Mouse (Mus musculus) heart, postnatal 0 days (tissue): ENCODE results near the gene Vsig10. TPM values are rescaled to one million over a fixed set of nuclear protein-coding genes. Genes with fewer than 3 reads are reported as not detected.
"Not testable (repeated sequence)": the region's sequence is repeated elsewhere in the genome, so short reads cannot be mapped to it uniquely, and the experiment has no call there.

Experiments used
- ATAC-seq: fragments of 200-750 bp; cut with Nextera tagmentation; 2 replicates; pipeline ENCODE4 v1.8.0; 2017; ENCODE audit warnings: low read depth, moderate number of reproducible peaks, moderate library complexity; ENCODE audit not compliant: insufficient read depth
- DNase-seq: peaks from one replicate; pipeline ENCODE4 v3.0.0-alpha.2; 2016; ENCODE audit warnings: low spot score
- H3K27ac ChIP-seq: fragments of 300-500 bp; sonication (generic); 2 replicates; pipeline ENCODE4 v1.5.1; 2014; ENCODE audit warnings: low read depth, mild to moderate bottlenecking
- H3K27me3 ChIP-seq: fragments of 300-500 bp; sonication (generic); 2 replicates; pipeline ENCODE4 v1.6.1; 2014; ENCODE audit warnings: low read length, mixed read lengths; ENCODE audit not compliant: control insufficient read depth, insufficient read depth
- H3K36me3 ChIP-seq: fragments of 300-500 bp; sonication (generic); replicated peaks from 2 replicates; pipeline ENCODE4 v1.6.1; 2014; ENCODE audit warnings: low read length, mixed read lengths; ENCODE audit not compliant: control insufficient read depth, insufficient read depth
- H3K4me1 ChIP-seq: fragments of 300-500 bp; sonication (generic); 2 replicates; pipeline ENCODE4 v1.6.1; 2014; ENCODE audit warnings: antibody characterized with exemption; ENCODE audit not compliant: control insufficient read depth, insufficient read depth
- H3K4me2 ChIP-seq: fragments of 300-500 bp; sonication (generic); 2 replicates; pipeline ENCODE4 v1.6.1; 2014; ENCODE audit warnings: low read depth, mild to moderate bottlenecking, low read length, moderate library complexity
- H3K4me3 ChIP-seq: fragments of 300-500 bp; sonication (generic); 2 replicates; pipeline ENCODE4 v1.5.1; 2014; ENCODE audit warnings: low read depth, low read length
- H3K9ac ChIP-seq: fragments of 300-500 bp; sonication (generic); replicated peaks from 2 replicates; pipeline ENCODE4 v1.6.1; 2014; ENCODE audit warnings: low read depth, low read length, mixed read lengths
- H3K9me3 ChIP-seq: fragments of 300-500 bp; sonication (generic); replicated peaks from 2 replicates; pipeline ENCODE4 v1.6.1; 2016; ENCODE audit warnings: low read length; ENCODE audit not compliant: control insufficient read depth
- CTCF ChIP-seq: IDR thresholded peaks from 2 replicates; pipeline ENCODE4 v1.5.1; 2016; ENCODE audit warnings: antibody characterized with exemption, control low read depth, low read depth
- EP300 ChIP-seq: IDR thresholded peaks from 2 replicates; pipeline ENCODE4 v1.6.1; 2016; ENCODE audit warnings: antibody characterized with exemption, low read depth
- WGBS: fragments of 180-500 bp; shearing (Covaris S2); extraction: QIAGEN DNeasy Blood & Tissue Kit; methylation state at CpG from one replicate; pipeline ENCODE4 v1.1.7; 2014; 5-methylcytosine and 5-hydroxymethylcytosine counted together
- polyA plus RNA-seq: library from polyadenylated mRNA; unstranded; fragments of >200 nt; fragmentation: Nextera tagmentation; extraction: Ambion mirVana; gene quantifications from 2 replicates; pipeline ENCODE4 v1.2.1, GENCODE M21; 2015
- total RNA-seq: library from RNA; depleted of rRNA; stranded (reverse); fragments of >200 nt; gene quantifications from 2 replicates; pipeline ENCODE4 v1.2.3, GENCODE M21; 2014; ENCODE audit warnings: low replicate concordance

The Vsig10 gene
- total and polyA plus RNA-seq, 2 experiments from 2014 or later: 7.2 to 11.6 TPM

DNA sequence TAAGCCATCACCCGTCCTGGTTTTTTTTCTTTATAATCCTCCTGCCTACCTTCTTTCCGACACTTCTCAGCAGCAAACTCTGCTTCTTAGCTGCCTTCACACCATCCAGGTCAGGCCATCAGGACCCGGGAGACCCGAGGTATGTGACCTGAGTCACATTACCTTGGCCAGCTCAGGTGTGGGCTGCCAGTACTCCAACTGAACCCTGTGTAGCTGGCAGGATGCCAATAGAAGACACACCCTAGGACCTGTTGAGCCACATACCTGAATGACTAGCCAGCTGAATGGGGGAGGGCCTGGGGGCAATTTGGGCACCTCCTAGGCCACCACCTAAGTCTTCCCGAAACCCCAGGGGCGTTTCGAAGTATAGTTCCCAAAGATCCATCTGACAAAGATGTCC, 11.6 kb downstream of the Vsig10 start:
- Histone ChIP-seq H3K4me2 (no peak overlapping the region), H3K36me3 (peaks cover 9% of the 10 kb centered on the region; the same call in 1 of the 2 replicates), H3K27me3 (no peaks in the 10 kb centered on the region), H3K27ac (no peak overlapping the region), H3K4me1 (no peaks in the 10 kb centered on the region), H3K4me3 (no peak overlapping the region), H3K9ac (no peak overlapping the region), H3K9me3 (no peaks in the 10 kb centered on the region)
- ATAC-seq (no peak), DNase-seq (no peak)
- WGBS: 89% methylated on average over 7 of the region's 7 CpGs
- TF ChIP-seq CTCF: no peak
- no peak for TF ChIP-seq EP300

DNA sequence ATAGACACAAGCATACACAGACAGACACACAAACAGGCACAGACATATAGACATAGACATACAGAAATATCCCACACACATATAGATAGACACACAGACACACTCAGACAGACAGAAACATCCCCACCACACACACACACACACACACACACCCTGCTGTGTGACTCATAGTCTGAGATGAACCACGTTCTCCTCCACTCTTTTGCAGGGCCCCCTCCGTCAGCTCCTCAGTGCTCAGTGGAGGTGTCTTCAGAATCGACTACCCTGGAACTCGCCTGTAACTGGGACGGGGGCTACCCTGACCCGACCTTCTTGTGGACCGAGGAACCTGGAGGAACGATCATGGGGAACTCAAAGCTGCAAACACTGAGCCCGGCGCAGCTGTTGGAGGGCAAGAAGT, 19.1 kb downstream of the Vsig10 start:
- DNase-seq (no peak), ATAC-seq (no peak)
- Histone ChIP-seq H3K36me3 (peaks cover 40% of the 10 kb centered on the region), H3K27me3 (no peaks in the 10 kb centered on the region), H3K9me3 (no peaks in the 10 kb centered on the region), H3K4me1 (no peaks in the 10 kb centered on the region), H3K9ac (no peak overlapping the region), H3K4me2 (no peak overlapping the region), H3K4me3 (no peak overlapping the region), H3K27ac (no peak overlapping the region)
- WGBS: 91% methylated on average over 10 of the region's 10 CpGs
- no peak for TF ChIP-seq EP300

DNA sequence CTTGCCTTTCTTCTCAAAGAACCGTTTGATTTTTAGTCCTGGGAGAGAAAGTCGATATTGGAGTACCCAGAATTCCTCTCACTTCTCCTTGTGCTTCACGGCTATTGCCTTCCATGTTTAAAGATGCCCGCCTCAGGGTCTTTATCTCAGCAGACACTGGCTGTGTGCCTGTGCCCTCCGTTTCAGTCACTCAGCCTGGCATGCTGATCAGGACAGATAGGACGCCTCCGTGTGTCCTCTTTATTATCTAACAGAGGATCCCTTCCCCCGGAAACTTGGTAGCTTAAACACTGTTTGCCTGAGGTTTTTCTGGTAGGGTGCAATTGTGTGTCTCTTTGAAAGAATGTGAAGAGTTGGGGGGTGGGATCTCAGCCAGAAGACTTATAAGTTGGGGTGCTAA, 19.6 kb downstream of the Vsig10 start:
- Histone ChIP-seq H3K9ac (no peak overlapping the region), H3K4me1 (no peaks in the 10 kb centered on the region), H3K4me3 (no peak overlapping the region), H3K27ac (no peak overlapping the region), H3K36me3 (peaks cover 42% of the 10 kb centered on the region), H3K27me3 (no peaks in the 10 kb centered on the region), H3K4me2 (no peak overlapping the region), H3K9me3 (no peaks in the 10 kb centered on the region)
- no peak for TF ChIP-seq EP300
- TF ChIP-seq CTCF: no peak
- no peak for DNase-seq
- ATAC-seq: no peak
- WGBS: 74% methylated on average over 8 of the region's 8 CpGs

DNA sequence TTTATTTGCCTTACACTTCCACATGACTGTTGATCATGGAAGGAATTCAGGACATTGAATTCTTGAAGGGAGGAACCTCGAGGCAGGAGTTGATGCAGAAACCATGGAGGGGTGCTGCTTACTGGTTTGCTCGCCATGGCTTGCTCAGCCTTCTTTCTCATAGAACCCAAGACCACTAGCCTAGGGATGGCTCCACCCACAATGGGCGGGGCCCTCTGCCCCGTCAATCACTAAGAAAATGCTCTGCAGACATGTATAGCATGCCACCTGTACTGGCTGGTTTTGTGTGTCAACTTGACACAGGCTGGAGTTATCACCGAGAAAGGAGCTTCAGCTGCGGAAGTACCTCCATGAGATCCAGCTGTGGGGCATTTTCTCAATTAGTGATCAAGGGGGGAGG, 21.2 kb downstream of the Vsig10 start:
- WGBS: 78% methylated on average over 6 of the region's 6 CpGs
- H3K4me1 ChIP-seq: no peaks in the 10 kb centered on the region
- no peak overlapping the region for H3K4me2 ChIP-seq
- no peak for TF ChIP-seq CTCF
- no peak for TF ChIP-seq EP300
- H3K27ac ChIP-seq: no peak overlapping the region
- no peak overlapping the region for H3K9ac ChIP-seq
- H3K9me3 ChIP-seq: no peaks in the 10 kb centered on the region
- no peak for DNase-seq
- no peaks in the 10 kb centered on the region for H3K27me3 ChIP-seq
- peaks cover 41% of the 10 kb centered on the region for H3K36me3 ChIP-seq
- ATAC-seq: no peak
- no peak overlapping the region for H3K4me3 ChIP-seq

DNA sequence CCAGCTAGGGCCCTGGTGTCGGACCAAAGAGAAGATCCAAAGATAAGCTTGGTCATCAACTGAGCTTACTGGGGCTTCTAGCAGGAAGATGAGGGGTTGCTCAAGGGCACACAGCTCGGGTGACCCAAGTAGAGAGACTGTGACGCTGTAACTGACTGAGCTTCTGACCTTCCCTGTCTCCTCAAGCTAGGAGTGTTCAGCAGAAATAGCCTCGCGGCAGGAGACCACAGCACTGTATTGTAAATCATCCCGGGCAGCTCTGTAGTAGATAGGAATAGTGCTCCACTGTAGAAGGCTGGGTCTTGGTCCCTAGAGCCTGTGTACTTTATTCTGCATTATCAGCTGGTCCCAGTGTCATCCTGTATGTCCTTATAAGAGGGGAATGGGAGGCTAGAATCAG, 23.0 kb downstream of the Vsig10 start:
- no peaks in the 10 kb centered on the region for H3K4me1 ChIP-seq
- no peak overlapping the region for H3K27ac ChIP-seq
- DNase-seq (no peak), ATAC-seq (no peak)
- WGBS: 71% methylated on average over 6 of the region's 6 CpGs
- no peaks in the 10 kb centered on the region for H3K27me3 ChIP-seq
- H3K9me3 ChIP-seq: no peaks in the 10 kb centered on the region
- TF ChIP-seq CTCF: no peak
- TF ChIP-seq EP300: no peak
- H3K9ac ChIP-seq: no peak overlapping the region
- peaks cover 27% of the 10 kb centered on the region for H3K36me3 ChIP-seq
- H3K4me3 ChIP-seq: no peak overlapping the region
- H3K4me2 ChIP-seq: no peak overlapping the region

DNA sequence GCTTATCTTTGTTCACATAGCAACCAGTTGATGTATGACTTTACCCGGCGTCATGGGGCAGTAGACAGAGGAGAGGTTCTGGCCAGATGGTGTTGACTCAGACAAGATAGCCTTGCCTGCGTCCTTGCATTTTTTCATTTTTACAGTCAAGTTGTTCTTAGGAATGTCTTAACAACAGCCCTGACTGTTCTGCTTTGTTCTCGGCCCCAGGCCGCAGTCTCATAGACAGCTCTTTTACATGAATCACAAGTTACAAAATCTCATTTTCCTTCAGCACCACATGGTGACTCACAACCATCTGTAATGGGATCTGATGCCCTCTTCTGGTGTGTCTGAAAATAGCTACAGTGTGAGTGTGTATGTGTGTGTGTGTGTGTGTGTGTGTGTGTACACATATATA, 25.6 kb downstream of the Vsig10 start:
- not testable (repeated sequence) for H3K4me2 ChIP-seq, H3K4me3 ChIP-seq, H3K27me3 ChIP-seq, H3K9me3 ChIP-seq, H3K4me1 ChIP-seq, DNase-seq, H3K9ac ChIP-seq, ATAC-seq, H3K27ac ChIP-seq
- WGBS: 85% methylated on average over 5 of the region's 5 CpGs
- H3K36me3 ChIP-seq: peaks cover 15% of the 10 kb centered on the region
